ENCODE assay signal across 14 mouse cellular contexts in the genomic region with DNA sequence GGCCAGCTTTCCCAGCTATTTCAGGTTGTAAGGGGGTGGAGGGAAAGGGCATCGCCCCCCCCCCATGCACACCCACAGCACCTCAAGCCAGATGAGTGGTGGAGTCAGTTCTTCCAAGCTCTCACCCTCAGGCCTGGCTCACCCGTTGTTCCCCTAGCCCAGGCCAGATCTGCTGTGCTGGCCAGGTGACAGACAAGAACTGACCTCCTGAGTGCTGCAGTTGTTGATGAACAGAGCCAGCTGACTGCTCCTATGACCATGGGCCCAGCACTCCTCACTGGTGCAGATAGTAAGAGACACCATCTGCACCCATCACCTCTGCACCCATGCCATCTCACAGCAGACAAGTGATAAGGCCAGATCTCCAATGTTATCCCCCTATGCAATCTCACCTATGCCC.
"Had no signal": no experiment of that assay in that cellular context is flagged by ENCODE, and none has a peak within 500 bp of the region (broad histone marks: within the 10 kb centered on the region; RNA-seq: fewer than 3 reads in every experiment).

No protein-coding gene starts in this region.

- H3K4me3 ChIP-seq: layer of hippocampus, adult 2 months; limb, embryonic 12.5 days; liver, embryonic 15.5 days; stomach, embryonic 15.5 days had no signal

- H3K9ac ChIP-seq: limb, embryonic 12.5 days; liver, embryonic 15.5 days; stomach, embryonic 15.5 days had no signal

- H3K4me2 ChIP-seq: limb, embryonic 12.5 days; liver, embryonic 15.5 days; stomach, embryonic 15.5 days had no signal

- H3K36me3 ChIP-seq: limb, embryonic 12.5 days; liver, embryonic 15.5 days; stomach, embryonic 15.5 days had no signal

- ATAC-seq: lung, postnatal 0 days had no signal

- H3K4me1 ChIP-seq: limb, embryonic 12.5 days; liver, embryonic 15.5 days; stomach, embryonic 15.5 days had no signal

- H3K9me3 ChIP-seq: limb, embryonic 12.5 days; liver, embryonic 15.5 days; stomach, embryonic 15.5 days had no signal

- H3K27me3 ChIP-seq: limb, embryonic 12.5 days; liver, embryonic 15.5 days; stomach, embryonic 15.5 days had no signal

- DNase-seq: kidney, adult 18-20 months; kidney, postnatal 10 days; kidney, postnatal 4 days; liver; lung, adult 2 months; lung, postnatal 36 days; right cerebral cortex, postnatal 14 days; thymus, adult 2 months; thymus, postnatal 25 days had no signal

- H3K27ac ChIP-seq: layer of hippocampus, adult 2 months; limb, embryonic 12.5 days; liver, embryonic 15.5 days; stomach, embryonic 15.5 days had no signal
